Mouse (Mus musculus) liver, embryonic 13.5 days (tissue): ENCODE data around the gene Ptrhd1. TPM values are rescaled to one million over a fixed set of nuclear protein-coding genes. Genes with fewer than 3 reads are reported as not detected.

Experiments
- ATAC-seq: fragments of 200-750 bp; cut with Nextera tagmentation; 2 replicates; pipeline ENCODE4 v1.8.0; 2017; ENCODE audit warnings: low read depth, mild to moderate bottlenecking, moderate number of reproducible peaks, moderate library complexity
- DNase-seq: peaks from one replicate; pipeline ENCODE4 v3.0.0; 2022
- H3K27ac ChIP-seq: fragments of 300-500 bp; sonication (generic); 2 replicates; pipeline ENCODE4 v1.5.1; 2015; ENCODE audit warnings: moderate library complexity, mild to moderate bottlenecking, inconsistent platforms
- H3K27me3 ChIP-seq: fragments of 300-500 bp; sonication (generic); 2 replicates; pipeline ENCODE4 v1.6.1; 2015; ENCODE audit warnings: mild to moderate bottlenecking, inconsistent platforms
- H3K36me3 ChIP-seq: fragments of 300-500 bp; sonication (generic); 2 replicates; pipeline ENCODE4 v1.6.1; 2015; ENCODE audit warnings: mild to moderate bottlenecking, inconsistent platforms
- H3K4me1 ChIP-seq: fragments of 300-500 bp; sonication (generic); replicated peaks from 2 replicates; pipeline ENCODE4 v1.6.1; 2015; ENCODE audit warnings: inconsistent platforms
- H3K4me2 ChIP-seq: fragments of 300-500 bp; sonication (generic); 2 replicates; pipeline ENCODE4 v1.6.1; 2015; ENCODE audit warnings: inconsistent platforms, mild to moderate bottlenecking, moderate library complexity
- H3K4me3 ChIP-seq: fragments of 300-500 bp; sonication (generic); replicated peaks from 2 replicates; pipeline ENCODE4 v1.5.1; 2015; ENCODE audit warnings: mild to moderate bottlenecking, inconsistent platforms
- H3K9ac ChIP-seq: fragments of 300-500 bp; sonication (generic); 2 replicates; pipeline ENCODE4 v1.6.1; 2015; ENCODE audit warnings: mild to moderate bottlenecking, inconsistent platforms
- H3K9me3 ChIP-seq: fragments of 300-500 bp; sonication (generic); replicated peaks from 2 replicates; pipeline ENCODE4 v1.6.1; 2016; ENCODE audit warnings: inconsistent platforms
- WGBS: fragments of 180-500 bp; shearing (Covaris S2); methylation state at CpG from one replicate; pipeline ENCODE4 v1.1.7; 2015; ENCODE audit not compliant: insufficient replicate concordance; 5-methylcytosine and 5-hydroxymethylcytosine counted together
- polyA plus RNA-seq: library from polyadenylated mRNA; unstranded; fragments of >200 nt; fragmentation: Nextera tagmentation; extraction: Ambion mirVana; gene quantifications from 2 replicates; pipeline ENCODE4 v1.2.1, GENCODE M21; 2015

Gene Ptrhd1
- polyA plus RNA-seq = 3.1 and 3.4 TPM in 2 replicates

GRCm38 (mm10) chr12:4233572-4234508, at the start of gene Ptrhd1, which contains the start of gene Cenpo:
Gene Ptrhd1 (plus strand): TSS chr12:4234027.
Gene Cenpo (minus strand): TSS chr12:4234294.
- Histone ChIP-seq H3K4me3 (peak within 1 kb of the TSS; percentile 83), H3K9ac (peak within 1 kb of the TSS; percentile 80), H3K27ac (peak within 1 kb of the TSS; percentile 90), H3K4me1 (peaks cover 20% of the 10 kb centered on the region), H3K9me3 (no peaks in the 10 kb centered on the region), H3K36me3 (peaks cover 26% of the 10 kb centered on the region), H3K27me3 (no peaks in the 10 kb centered on the region), H3K4me2 (peak within 1 kb of the TSS; percentile 80)
- ATAC-seq = peak; percentile 96
- peak; percentile 90 for DNase-seq
- under 1% methylated on average over 50 of the region's 50 CpGs for WGBS

GRCm38 (mm10) chr12:4184648-4185047, 49.2 kb upstream of the Ptrhd1 start:
- no peak overlapping the region for H3K27ac ChIP-seq
- DNase-seq (no peak), ATAC-seq (no peak)

GRCm38 (mm10) chr12:4188171-4189059, 45.4 kb upstream of the Ptrhd1 start:
- Histone ChIP-seq H3K9ac (no peak overlapping the region), H3K4me1 (0 out of 2 replicates have a peak, but pooled peaks cover 10% of the 10 kb centered on the region), H3K27me3 (no peaks in the 10 kb centered on the region), H3K4me2 (no peak overlapping the region), H3K4me3 (no peak overlapping the region), H3K9me3 (no peaks in the 10 kb centered on the region), H3K27ac (no peak overlapping the region), H3K36me3 (no peaks in the 10 kb centered on the region)
- 38% methylated on average over 14 of the region's 14 CpGs for WGBS
- DNase-seq (no peak), ATAC-seq (no peak)

More at GRCm38 (mm10) chr12:4184648-4185047, 49.2 kb upstream of the Ptrhd1 start:
- H3K27me3 ChIP-seq = no peaks in the 10 kb centered on the region
- H3K9me3 ChIP-seq = no peaks in the 10 kb centered on the region
- 0 out of 2 replicates have a peak, but pooled peaks cover 4% of the 10 kb centered on the region for H3K4me1 ChIP-seq
- 29% methylated on average over 2 of the region's 2 CpGs for WGBS
- H3K4me3 ChIP-seq = no peak overlapping the region
- H3K9ac ChIP-seq = no peak overlapping the region
- H3K4me2 ChIP-seq = no peak overlapping the region
- no peaks in the 10 kb centered on the region for H3K36me3 ChIP-seq

DNA sequence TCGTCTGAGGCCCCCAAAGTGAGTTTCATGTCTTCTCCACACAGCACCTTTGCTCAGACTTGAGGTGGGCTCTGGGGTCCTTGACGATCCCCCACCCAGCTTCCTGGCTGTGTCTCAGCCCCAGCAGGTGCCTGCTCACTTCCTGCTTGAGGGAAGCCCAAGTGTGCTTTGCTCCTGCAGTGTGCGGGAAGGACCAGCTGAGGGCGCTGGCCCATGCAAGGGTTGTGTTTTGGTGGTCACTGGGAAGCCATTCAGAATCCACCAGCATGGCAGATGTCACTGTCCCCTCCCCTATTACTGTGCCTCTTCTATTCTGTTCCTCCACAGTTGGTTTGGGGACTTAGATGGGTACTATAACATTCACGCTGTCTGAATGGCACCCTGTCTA, 44.8 kb upstream of the Ptrhd1 start:
- H3K4me1 ChIP-seq = 0 out of 2 replicates have a peak, but pooled peaks cover 10% of the 10 kb centered on the region
- H3K27ac ChIP-seq = no peak overlapping the region
- H3K4me3 ChIP-seq = no peak overlapping the region
- H3K36me3 ChIP-seq = no peaks in the 10 kb centered on the region
- H3K27me3 ChIP-seq = no peaks in the 10 kb centered on the region
- WGBS = 31% methylated on average over 5 of the region's 5 CpGs
- no peak for ATAC-seq
- H3K9ac ChIP-seq = no peak overlapping the region
- H3K9me3 ChIP-seq = no peaks in the 10 kb centered on the region
- no peak overlapping the region for H3K4me2 ChIP-seq
- DNase-seq = no peak

DNA sequence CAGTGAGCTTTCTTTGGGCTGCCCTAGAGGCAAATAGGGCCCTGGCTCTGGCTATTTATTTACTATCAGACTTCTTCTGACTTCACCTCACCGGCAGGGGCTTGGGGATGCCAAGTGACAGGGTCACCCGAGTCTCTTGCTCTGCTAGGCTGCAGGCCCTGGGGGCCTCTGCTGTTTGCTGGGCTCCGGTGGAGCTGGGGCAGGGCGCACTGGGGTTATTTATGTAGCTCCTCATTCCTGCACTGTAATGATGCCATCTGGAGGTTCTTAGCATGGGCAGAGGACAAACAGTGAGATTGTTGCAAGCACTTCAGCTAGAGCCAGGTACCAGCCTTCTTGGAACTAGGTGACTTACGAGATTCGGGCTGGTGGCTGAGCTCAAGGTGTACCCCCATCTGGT, 41.3 kb upstream of the Ptrhd1 start:
- no peak overlapping the region for H3K9ac ChIP-seq
- no peaks in the 10 kb centered on the region for H3K36me3 ChIP-seq
- no peak for DNase-seq
- no peak overlapping the region for H3K27ac ChIP-seq
- H3K27me3 ChIP-seq = no peaks in the 10 kb centered on the region
- no peak for ATAC-seq
- no peaks in the 10 kb centered on the region for H3K9me3 ChIP-seq
- no peak overlapping the region for H3K4me3 ChIP-seq
- WGBS = 70% methylated on average over 6 of the region's 6 CpGs
- no peak overlapping the region for H3K4me2 ChIP-seq
- 0 out of 2 replicates have a peak, but pooled peaks cover 10% of the 10 kb centered on the region for H3K4me1 ChIP-seq

GRCm38 (mm10) chr12:4193025-4193740, 40.6 kb upstream of the Ptrhd1 start:
- DNase-seq (no peak), ATAC-seq (no peak)
- 67% methylated on average over 10 of the region's 10 CpGs for WGBS
- Histone ChIP-seq H3K9me3 (no peaks in the 10 kb centered on the region), H3K4me3 (no peak overlapping the region), H3K36me3 (no peaks in the 10 kb centered on the region), H3K9ac (no peak overlapping the region), H3K4me1 (0 out of 2 replicates have a peak, but pooled peaks cover 10% of the 10 kb centered on the region), H3K4me2 (no peak overlapping the region), H3K27ac (no peak overlapping the region), H3K27me3 (no peaks in the 10 kb centered on the region)

- H3K36me3 ChIP-seq = no peaks in the 10 kb centered on the region
- no peak overlapping the region for H3K4me3 ChIP-seq
- DNase-seq = no peak
- H3K9me3 ChIP-seq = no peaks in the 10 kb centered on the region
- 0 out of 2 replicates have a peak, but pooled peaks cover 6% of the 10 kb centered on the region for H3K4me1 ChIP-seq
- no peak overlapping the region for H3K27ac ChIP-seq
- H3K9ac ChIP-seq = no peak overlapping the region
- 87% methylated on average over 14 of the region's 14 CpGs for WGBS
- no peaks in the 10 kb centered on the region for H3K27me3 ChIP-seq
- no peak for ATAC-seq
- H3K4me2 ChIP-seq = no peak overlapping the region
Observed at GRCm38 (mm10) chr12:4194643-4195042, 39.2 kb upstream of the Ptrhd1 start.

DNA sequence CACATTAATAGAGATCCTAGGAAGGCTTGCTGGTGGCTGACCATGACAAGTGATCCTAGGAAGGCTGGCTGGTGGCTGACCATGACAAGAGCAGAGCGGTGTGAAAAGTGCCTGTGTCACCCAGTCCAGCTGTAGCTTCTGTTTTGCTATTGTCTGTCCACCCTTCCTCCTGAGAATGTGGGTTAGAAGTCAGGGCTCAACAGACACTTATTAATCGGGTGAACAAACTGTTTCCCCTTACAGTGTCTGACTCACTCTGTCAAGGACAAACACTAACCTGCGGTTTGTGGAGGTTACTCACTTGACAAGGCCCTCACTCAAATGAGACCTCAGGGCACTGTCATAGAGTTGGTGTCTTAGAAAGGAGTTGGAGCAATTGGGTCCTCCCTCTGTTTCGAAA, 35.1 kb upstream of the Ptrhd1 start:
- H3K36me3 ChIP-seq = no peaks in the 10 kb centered on the region
- no peaks in the 10 kb centered on the region for H3K4me1 ChIP-seq
- H3K4me2 ChIP-seq = no peak overlapping the region
- H3K9ac ChIP-seq = no peak overlapping the region
- no peak overlapping the region for H3K27ac ChIP-seq
- H3K4me3 ChIP-seq = no peak overlapping the region
- ATAC-seq (no peak), DNase-seq (no peak)
- no peaks in the 10 kb centered on the region for H3K27me3 ChIP-seq
- H3K9me3 ChIP-seq = no peaks in the 10 kb centered on the region
- WGBS = 60% methylated on average over 4 of the region's 4 CpGs

DNA sequence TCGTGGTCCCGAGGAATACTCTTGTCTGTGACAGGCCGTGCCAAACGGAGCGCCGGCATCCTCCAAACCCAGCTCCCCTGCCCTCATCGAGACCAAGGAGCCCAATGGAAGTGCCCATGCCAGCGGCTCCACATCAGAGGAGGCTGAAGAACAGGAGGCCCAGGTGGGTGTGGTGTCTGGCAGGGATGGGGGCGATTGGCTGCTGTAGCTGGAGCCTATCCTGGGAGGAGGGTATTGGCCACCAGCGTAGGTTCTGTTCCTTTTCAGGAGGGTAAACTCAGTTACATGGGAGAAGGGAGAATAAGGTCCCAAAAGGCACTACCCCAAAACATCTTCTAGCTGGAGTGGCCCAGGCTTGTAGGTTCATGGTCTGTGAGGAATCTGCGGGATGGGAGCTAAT, 34.6 kb upstream of the Ptrhd1 start:
- no peak overlapping the region for H3K4me2 ChIP-seq
- H3K9ac ChIP-seq = no peak overlapping the region
- no peaks in the 10 kb centered on the region for H3K27me3 ChIP-seq
- H3K9me3 ChIP-seq = no peaks in the 10 kb centered on the region
- H3K36me3 ChIP-seq = no peaks in the 10 kb centered on the region
- ATAC-seq (no peak), DNase-seq (no peak)
- 81% methylated on average over 11 of the region's 11 CpGs for WGBS
- no peak overlapping the region for H3K4me3 ChIP-seq
- H3K4me1 ChIP-seq = no peaks in the 10 kb centered on the region
- no peak overlapping the region for H3K27ac ChIP-seq

- DNase-seq = no peak
- 76% methylated on average over 13 of the region's 13 CpGs for WGBS
- H3K4me1 ChIP-seq = no peaks in the 10 kb centered on the region
Observed at GRCm38 (mm10) chr12:4201454-4202200, 32.2 kb upstream of the Ptrhd1 start.

More at GRCm38 (mm10) chr12:4201454-4202200, 32.2 kb upstream of the Ptrhd1 start:
- Histone ChIP-seq H3K4me2 (no peak overlapping the region), H3K9ac (no peak overlapping the region), H3K27me3 (no peaks in the 10 kb centered on the region), H3K27ac (no peak overlapping the region), H3K36me3 (0 out of 2 replicates have a peak, but pooled peaks cover 8% of the 10 kb centered on the region), H3K9me3 (no peaks in the 10 kb centered on the region), H3K4me3 (no peak overlapping the region)
- ATAC-seq = no peak
